10 mouse cellular contexts compared by ENCODE assay signal in the genomic region with DNA sequence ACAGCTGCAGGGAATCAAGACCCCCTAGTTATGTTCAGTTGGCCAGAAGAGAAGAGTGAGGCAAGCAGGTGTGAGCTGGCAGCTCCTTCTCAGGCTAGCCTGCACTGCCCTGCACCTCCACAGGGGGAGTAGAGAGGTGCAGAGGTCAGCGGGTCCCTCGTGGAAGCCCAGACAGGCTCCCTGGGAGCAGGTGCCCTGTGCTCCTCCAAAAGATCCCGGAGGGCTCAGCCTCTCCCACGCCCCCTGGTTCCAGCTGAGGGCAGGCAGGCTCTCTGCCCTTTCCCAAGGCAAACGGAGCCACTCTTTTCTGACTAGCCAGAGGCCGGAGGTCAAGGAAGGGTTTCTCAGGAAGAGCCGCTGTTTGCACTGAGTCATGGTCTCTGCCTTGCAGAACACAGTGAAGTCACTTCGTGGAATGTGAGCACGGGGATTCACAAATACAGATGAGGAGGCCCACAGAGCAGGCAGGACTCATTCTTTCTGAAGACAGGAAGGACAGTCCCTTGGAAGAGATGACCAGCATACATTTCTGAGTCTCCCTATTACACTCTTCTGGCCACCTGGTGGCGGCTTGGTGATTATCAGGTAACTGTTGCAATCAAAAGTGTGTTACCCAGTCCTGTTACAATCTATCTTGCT. TPM values are rescaled to one million over a fixed set of nuclear protein-coding genes. Genes with fewer than 3 reads are reported as not detected.
DNase-seq lines count a peak whose midpoint lies in the region; ATAC-seq and TF ChIP-seq lines count a peak whose summit lies in the region.
"Had no signal": no experiment of that assay in that cellular context is flagged by ENCODE, and none has a peak within 500 bp of the region (broad histone marks: within the 10 kb centered on the region; RNA-seq: fewer than 3 reads in every experiment).

No protein-coding gene starts in this region.

- TF ChIP-seq CTCF in liver, adult 2 months (IDR thresholded peaks at IDR 0.05; ENCODE audit: low read depth, low read length): peak; percentile 76

- ATAC-seq in kidney, embryonic 14.5 days (ENCODE audit: low FRiP score, low TSS enrichment): no peak
- no peak for ATAC-seq in forebrain, embryonic 14.5 days

- WGBS in kidney, embryonic 14.5 days: 10% methylated on average over 10 of the region's 10 CpGs
- 6% methylated on average over 10 of the region's 10 CpGs for WGBS in forebrain, embryonic 14.5 days
- WGBS in liver, adult 2 months: 8% methylated on average over 10 of the region's 10 CpGs

- H3K36me3 ChIP-seq in kidney, embryonic 14.5 days (ENCODE audit: control insufficient read depth, insufficient read depth, low read length): no peaks in the 10 kb centered on the region
- no peaks in the 10 kb centered on the region for H3K36me3 ChIP-seq in forebrain, embryonic 14.5 days (ENCODE audit: control insufficient read depth, insufficient read depth, low read length)
- H3K36me3 ChIP-seq in liver, adult 2 months (ENCODE audit: control insufficient read depth, insufficient read depth, low read length): no peaks in the 10 kb centered on the region
- no peaks in the 10 kb centered on the region for H3K36me3 ChIP-seq in myocyte (ENCODE audit: control insufficient read depth, insufficient read depth)

- peak; percentile 32 for DNase-seq in kidney, adult 18-20 months
- peak; percentile 48 for DNase-seq in adrenal gland, postnatal 10 days
- DNase-seq in forebrain, embryonic 14.5 days (ENCODE audit: low spot score): peak; percentile 53
- DNase-seq in liver, adult 2 months (ENCODE audit: extremely low read depth, low read depth, low spot score): no peak
- DNase-seq in gastrocnemius, postnatal 14 days: no peak
- DNase-seq in layer of hippocampus, postnatal 14 days (ENCODE audit: low spot score in 2 of 2): no peak

- H3K27ac ChIP-seq in kidney, embryonic 14.5 days (ENCODE audit: low read depth, low read length): no peak overlapping the region
- H3K27ac ChIP-seq in forebrain, embryonic 14.5 days (ENCODE audit: low read depth, low read length): peak overlapping the region; percentile 89
- H3K27ac ChIP-seq in liver, adult 2 months (replicated peaks; ENCODE audit: insufficient read depth, low read depth, low read length): no peak overlapping the region

- H3K27me3 ChIP-seq in kidney, embryonic 14.5 days (ENCODE audit: control insufficient read depth, insufficient read depth, low read length): peaks cover 61% of the 10 kb centered on the region
- H3K27me3 ChIP-seq in forebrain, embryonic 14.5 days (replicated peaks; ENCODE audit: control insufficient read depth, insufficient read depth, low read length): no peaks in the 10 kb centered on the region
- H3K27me3 ChIP-seq in liver, adult 2 months (ENCODE audit: control insufficient read depth, insufficient read depth, low read length): peaks cover 6% of the 10 kb centered on the region; the same call in 1 of the 2 replicates
- peaks cover 68% of the 10 kb centered on the region for H3K27me3 ChIP-seq in myocyte (ENCODE audit: control insufficient read depth, insufficient read depth, insufficient read length)

- H3K79me2 ChIP-seq in liver, adult 2 months (ENCODE audit: control insufficient read depth, insufficient read depth, low read length): no peaks in the 10 kb centered on the region
- no peaks in the 10 kb centered on the region for H3K79me2 ChIP-seq in myocyte (ENCODE audit: control insufficient read depth, insufficient read depth)

- H3K9me3 ChIP-seq in kidney, embryonic 14.5 days (ENCODE audit: control insufficient read depth, low read length): no peaks in the 10 kb centered on the region
- H3K9me3 ChIP-seq in forebrain, embryonic 14.5 days (replicated peaks; ENCODE audit: control insufficient read depth, low read length): no peaks in the 10 kb centered on the region

- intact Hi-C loops in gastrocnemius, postnatal 14 days (cut with DNase I; ENCODE audit: low total_unique reads): no loop called here

- H3K4me1 ChIP-seq in kidney, embryonic 14.5 days (ENCODE audit: control insufficient read depth, insufficient read depth, low read length): peaks cover 4% of the 10 kb centered on the region; the same call in 1 of the 2 replicates
- peaks cover 77% of the 10 kb centered on the region for H3K4me1 ChIP-seq in forebrain, embryonic 14.5 days (ENCODE audit: control insufficient read depth, insufficient read depth, low read length)
- H3K4me1 ChIP-seq in liver, adult 2 months (ENCODE audit: control insufficient read depth, insufficient read depth, low read length): no peaks in the 10 kb centered on the region

- H3ac ChIP-seq in myocyte (ENCODE audit: control insufficient read depth, insufficient read length): no peak overlapping the region

- H3K4me3 ChIP-seq in kidney, embryonic 14.5 days (ENCODE audit: low read length): no peak overlapping the region
- no peak overlapping the region for H3K4me3 ChIP-seq in forebrain, embryonic 14.5 days (ENCODE audit: low read depth, low read length)
- no peak overlapping the region; the same call in 1 of the 2 replicates for H3K4me3 ChIP-seq in liver, adult 2 months (ENCODE audit: insufficient read depth, low read depth, low read length)
- H3K4me3 ChIP-seq in myocyte: no peak overlapping the region

- no peak overlapping the region for H3K4me2 ChIP-seq in kidney, embryonic 14.5 days (replicated peaks; ENCODE audit: low read depth, low read length)
- H3K4me2 ChIP-seq in forebrain, embryonic 14.5 days (ENCODE audit: low read length): no peak overlapping the region
- H3K4me2 ChIP-seq in myocyte (ENCODE audit: low read depth): no peak overlapping the region

- H3K9ac ChIP-seq in kidney, embryonic 14.5 days (ENCODE audit: low read depth, low read length): no peak overlapping the region
- H3K9ac ChIP-seq in forebrain, embryonic 14.5 days (ENCODE audit: low read length): 0 out of 2 replicates have a peak overlapping the region, but pooled peaks have one; percentile 21
- no peak overlapping the region for H3K9ac ChIP-seq in liver, adult 2 months (ENCODE audit: low read depth, low read length)

- TF ChIP-seq POLR2A in liver, adult 2 months (IDR thresholded peaks at IDR 0.05; ENCODE audit: extremely low read depth, insufficient read depth, low read length): no peak
- no peak for TF ChIP-seq POLR2A in myocyte (IDR thresholded peaks at IDR 0.05; ENCODE audit: insufficient read length, low read depth)

TF ChIP-seq in myocyte, 11 proteins besides CTCF, POLR2A, EP300 and RAD21:
- TF ChIP-seq MYOD1 (IDR thresholded peaks at IDR 0.05; ENCODE audit: control insufficient read depth in 1 of 3, insufficient read length in 2 of 3, low read depth in 2 of 3): peak in 2 of 3 experiments; percentile 9 to 26
- TF ChIP-seq REST (IDR thresholded peaks at IDR 0.05; ENCODE audit: insufficient read depth, insufficient read length): no peak

RNA-seq across cellular contexts. Expression of a gene that starts 16.8 kb away (rescaled TPM):
- 2.2 and 3.7 TPM in 2 replicates for polyA plus RNA-seq in kidney, embryonic 14.5 days (2014; fragmentation: Nextera tagmentation; extraction: Ambion mirVana)
- 1 to 10 TPM; 1.9 to 2.1 TPM for total RNA-seq in adrenal gland, postnatal 10 days (2021)
- polyA plus RNA-seq in forebrain, embryonic 14.5 days (2014; fragmentation: Nextera tagmentation; extraction: Ambion mirVana): 0.25 TPM in 1 of 2 replicates, not detected in the other
- 11.9 and 24.6 TPM in 2 replicates for total RNA-seq in liver, adult 2 months (2014; rRNA removed)
- 30.5 and 50.3 TPM in 2 replicates for polyA plus RNA-seq in liver, adult 2 months (2012; rRNA removed)
- polyA plus RNA-seq in myocyte (2012; fragmentation: generic; extraction: Trizol): not detected
- total RNA-seq in gastrocnemius, postnatal 14 days (2021): not detected
- total RNA-seq in layer of hippocampus, postnatal 14 days (2021): not detected
- total RNA-seq: neutrophil, adult 5-6 weeks had no signal
- polyA plus RNA-seq: heart, embryonic 14.5 days had no signal

RNA-seq across cellular contexts. Expression of a gene that starts 49.3 kb away (rescaled TPM):
- polyA plus RNA-seq in kidney, embryonic 14.5 days (2014; fragmentation: Nextera tagmentation; extraction: Ambion mirVana): 0.79 TPM in 1 of 2 replicates, not detected in the other
- total RNA-seq in adrenal gland, postnatal 10 days (2021): 1 to 10 TPM; 1.1 to 1.3 TPM
- polyA plus RNA-seq in forebrain, embryonic 14.5 days (2014; fragmentation: Nextera tagmentation; extraction: Ambion mirVana): 0.18 and 0.22 TPM in 2 replicates
- not detected in 2 replicates for total RNA-seq in liver, adult 2 months (2014; rRNA removed)
- not detected in 2 replicates for polyA plus RNA-seq in liver, adult 2 months (2012; rRNA removed)
- polyA plus RNA-seq in myocyte (2012; fragmentation: generic; extraction: Trizol): 0.06 TPM
- under 1 TPM; 0.35 to 0.44 TPM for total RNA-seq in gastrocnemius, postnatal 14 days (2021)
- total RNA-seq in layer of hippocampus, postnatal 14 days (2021): not detected
- total RNA-seq: neutrophil, adult 5-6 weeks had no signal
- polyA plus RNA-seq: heart, embryonic 14.5 days had no signal

RNA-seq across cellular contexts. Expression of a gene that starts 59.1 kb away (rescaled TPM):
- polyA plus RNA-seq in kidney, embryonic 14.5 days (2014; fragmentation: Nextera tagmentation; extraction: Ambion mirVana): 15.4 and 20.0 TPM in 2 replicates
- 1 to 10 TPM; 7.9 to 8.3 TPM for total RNA-seq in adrenal gland, postnatal 10 days (2021)
- polyA plus RNA-seq in forebrain, embryonic 14.5 days (2014; fragmentation: Nextera tagmentation; extraction: Ambion mirVana): 7.4 and 9.1 TPM in 2 replicates
- total RNA-seq in liver, adult 2 months (2014; rRNA removed): 4.3 and 6.0 TPM in 2 replicates
- polyA plus RNA-seq in liver, adult 2 months (2012; rRNA removed): 3.4 and 3.6 TPM in 2 replicates
- polyA plus RNA-seq in myocyte (2012; fragmentation: generic; extraction: Trizol): 2.7 TPM
- 1 to 10 TPM; 5.8 to 8.5 TPM for total RNA-seq in gastrocnemius, postnatal 14 days (2021)
- 1 to 10 TPM; 4.0 to 5.3 TPM for total RNA-seq in layer of hippocampus, postnatal 14 days (2021)

RNA-seq across cellular contexts. Expression of a gene that starts 59.2 kb away (rescaled TPM):
- polyA plus RNA-seq in kidney, embryonic 14.5 days (2014; fragmentation: Nextera tagmentation; extraction: Ambion mirVana): 603 and 679 TPM in 2 replicates
- 100 to 1,000 TPM; 249 to 260 TPM for total RNA-seq in adrenal gland, postnatal 10 days (2021)
- 578 and 616 TPM in 2 replicates for polyA plus RNA-seq in forebrain, embryonic 14.5 days (2014; fragmentation: Nextera tagmentation; extraction: Ambion mirVana)
- 104 and 130 TPM in 2 replicates for total RNA-seq in liver, adult 2 months (2014; rRNA removed)
- polyA plus RNA-seq in liver, adult 2 months (2012; rRNA removed): 78.2 and 79.7 TPM in 2 replicates
- 409 TPM for polyA plus RNA-seq in myocyte (2012; fragmentation: generic; extraction: Trizol)
- total RNA-seq in gastrocnemius, postnatal 14 days (2021): 100 to 1,000 TPM; 132 to 151 TPM
- 100 to 1,000 TPM; 191 to 198 TPM for total RNA-seq in layer of hippocampus, postnatal 14 days (2021)

Comparison
In these comparisons a context has a peak if more than half of its experiments do, and no peak if none do; other contexts are left out.
1. DNase-seq: peak in kidney, adult 18-20 months (single experiment), adrenal gland, postnatal 10 days (single experiment) and forebrain, embryonic 14.5 days (single experiment); none in liver, adult 2 months (single experiment), gastrocnemius, postnatal 14 days (single experiment) and layer of hippocampus, postnatal 14 days (0 of 2).